Mouse (Mus musculus): ENCODE measurements around the gene Asb6.

GRCm38 (mm10) chr2:30834373-30835022 is 4.4 kb upstream of the Asb6 start, which contains the start of gene Prrx2:
- TF ChIP-seq CTCF (IDR thresholded peaks at IDR 0.05) = no peak
- TF ChIP-seq EP300 (IDR thresholded peaks at IDR 0.05; ENCODE audit: insufficient read depth, low read depth, low read length) = no peak

All from heart, adult 2 months (tissue).